Mouse (Mus musculus) midbrain, postnatal 0 days (tissue): ENCODE measurements around the gene Hba-x. TPM values are rescaled to one million over a fixed set of nuclear protein-coding genes. Genes with fewer than 3 reads are reported as not detected.
A peak's percentile ranks its signal among the peaks of the same experiment; 100 is the strongest.

ENCODE experiments used
- ATAC-seq: fragments of 200-750 bp; cut with Nextera tagmentation; 2 replicates; pipeline ENCODE4 v1.8.0; 2017; ENCODE audit warnings: moderate number of reproducible peaks, mild to moderate bottlenecking, moderate TSS enrichment, moderate library complexity; ENCODE audit not compliant: low FRiP score
- DNase-seq: peaks from one replicate; pipeline ENCODE4 v3.0.0-alpha.2; 2015; ENCODE audit warnings: low spot score
- H3K27ac ChIP-seq: fragments of 300-500 bp; sonication (generic); 2 replicates; pipeline ENCODE4 v1.5.1; 2014; ENCODE audit warnings: low read depth, mild to moderate bottlenecking, low read length, mixed read lengths
- H3K27me3 ChIP-seq: fragments of 300-500 bp; sonication (generic); 2 replicates; pipeline ENCODE4 v1.6.1; 2014; ENCODE audit warnings: low read length, control low read depth, mixed read lengths; ENCODE audit not compliant: insufficient read depth
- H3K36me3 ChIP-seq: fragments of 300-500 bp; sonication (generic); 2 replicates; pipeline ENCODE4 v1.6.1; 2014; ENCODE audit warnings: low read length, control low read depth, mixed read lengths; ENCODE audit not compliant: insufficient read depth
- H3K4me1 ChIP-seq: fragments of 300-500 bp; sonication (generic); 2 replicates; pipeline ENCODE4 v1.6.1; 2014; ENCODE audit warnings: mild to moderate bottlenecking, control low read depth, antibody characterized with exemption, low read length, mixed read lengths; ENCODE audit not compliant: insufficient read depth
- H3K4me2 ChIP-seq: fragments of 300-500 bp; sonication (generic); 2 replicates; pipeline ENCODE4 v1.6.1; 2014; ENCODE audit warnings: low read depth, mild to moderate bottlenecking, low read length, mixed read lengths; ENCODE audit not compliant: poor library complexity, severe bottlenecking
- H3K4me3 ChIP-seq: fragments of 300-500 bp; sonication (generic); 2 replicates; pipeline ENCODE4 v1.5.1; 2014; ENCODE audit warnings: low read depth, mild to moderate bottlenecking, low read length, moderate library complexity
- H3K9ac ChIP-seq: fragments of 300-500 bp; sonication (generic); replicated peaks from 2 replicates; pipeline ENCODE4 v1.6.1; 2014; ENCODE audit warnings: mild to moderate bottlenecking, low read length, moderate library complexity, mixed read lengths; ENCODE audit not compliant: poor library complexity, severe bottlenecking
- H3K9me3 ChIP-seq: fragments of 300-500 bp; sonication (generic); 2 replicates; pipeline ENCODE4 v1.6.1; 2016; ENCODE audit warnings: low read length, control low read depth
- CTCF ChIP-seq: IDR thresholded peaks from 2 replicates; pipeline ENCODE4 v1.5.1; 2016; ENCODE audit warnings: antibody characterized with exemption, mild to moderate bottlenecking
- WGBS: fragments of 180-500 bp; shearing (Covaris S2); extraction: QIAGEN DNeasy Blood & Tissue Kit; methylation state at CpG from one replicate; pipeline ENCODE4 v1.1.7; 2014; 5-methylcytosine and 5-hydroxymethylcytosine counted together
- polyA plus RNA-seq: library from polyadenylated mRNA; unstranded; fragments of >200 nt; fragmentation: Nextera tagmentation; extraction: Ambion mirVana; gene quantifications from 2 replicates; pipeline ENCODE4 v1.2.1, GENCODE M21; 2015
- total RNA-seq: library from RNA; depleted of rRNA; stranded (reverse); fragments of >200 nt; gene quantifications from 2 replicates; pipeline ENCODE4 v1.2.3, GENCODE M21; 2014

Gene Hba-x
- total and polyA plus RNA-seq, 2 experiments from 2014 or later: 0.38 to 0.49 TPM

DNA sequence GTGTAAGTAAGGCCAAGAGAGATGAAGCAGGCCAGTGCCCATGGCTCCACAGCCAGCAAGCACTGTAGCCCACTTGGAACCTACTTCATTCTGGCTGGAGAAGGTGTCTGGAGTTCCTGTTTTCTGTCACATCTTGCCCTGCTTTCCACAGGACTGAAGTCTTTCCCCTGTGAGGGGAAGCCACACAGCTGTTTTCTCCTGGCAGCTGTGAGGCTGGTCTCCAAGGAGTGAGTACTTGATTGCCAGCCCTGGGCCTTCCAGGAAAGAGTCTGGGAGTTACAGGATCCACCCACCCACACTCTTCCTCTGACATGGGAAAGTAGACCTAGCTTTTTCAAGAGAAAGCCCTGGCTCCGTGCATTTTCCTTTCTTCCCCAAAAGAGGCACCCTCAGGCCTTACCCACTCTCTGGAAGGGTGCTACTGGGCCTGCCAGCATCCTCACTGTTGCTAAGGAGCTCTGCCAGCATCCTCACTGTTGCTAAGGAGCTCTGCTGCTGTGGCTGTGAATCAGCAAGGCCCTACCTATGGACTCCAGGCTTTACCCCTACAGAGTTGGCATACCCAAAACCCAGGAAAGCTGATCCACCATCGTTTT lies 26.7 kb downstream of the Hba-x start:
- no peaks in the 10 kb centered on the region for H3K27me3 ChIP-seq
- peak; percentile 64 for ATAC-seq
- WGBS: 21% methylated on average over 2 of the region's 2 CpGs
- H3K4me3 ChIP-seq: no peak overlapping the region
- H3K36me3 ChIP-seq: no peaks in the 10 kb centered on the region
- peak; percentile 47 for DNase-seq
- no peak for TF ChIP-seq CTCF
- H3K4me1 ChIP-seq: no peaks in the 10 kb centered on the region
- no peak overlapping the region for H3K9ac ChIP-seq
- H3K27ac ChIP-seq: peak overlapping the region; percentile 52
- H3K4me2 ChIP-seq: no peak overlapping the region
- H3K9me3 ChIP-seq: no peaks in the 10 kb centered on the region

DNA sequence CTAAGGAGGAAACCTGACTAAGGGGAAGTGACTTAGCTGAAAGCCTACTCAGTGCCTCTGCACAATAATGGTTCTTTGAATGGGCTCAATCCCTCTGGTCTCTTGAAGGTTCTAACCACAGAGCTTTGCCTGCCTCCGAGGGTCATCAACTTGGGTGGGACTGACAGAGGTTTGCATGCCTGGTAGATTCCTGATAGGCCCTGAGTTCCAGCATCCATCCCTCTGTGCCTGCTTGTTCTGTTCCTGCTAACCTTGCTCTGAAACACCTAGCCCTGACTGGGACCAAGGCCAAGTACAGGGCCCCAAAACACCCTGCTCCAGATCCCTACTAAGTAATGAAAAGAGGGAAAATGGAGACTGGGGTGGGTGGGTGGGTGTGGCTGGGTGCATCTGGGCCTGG lies 27.3 kb downstream of the Hba-x start:
- no peaks in the 10 kb centered on the region for H3K9me3 ChIP-seq
- H3K27ac ChIP-seq: no peak overlapping the region
- ATAC-seq: no peak
- no peaks in the 10 kb centered on the region for H3K4me1 ChIP-seq
- WGBS: 80% methylated on average over 1 of the region's 1 CpGs
- TF ChIP-seq CTCF: no peak
- H3K4me3 ChIP-seq: no peak overlapping the region
- DNase-seq: no peak
- no peaks in the 10 kb centered on the region for H3K36me3 ChIP-seq
- no peak overlapping the region for H3K9ac ChIP-seq
- H3K4me2 ChIP-seq: no peak overlapping the region
- no peaks in the 10 kb centered on the region for H3K27me3 ChIP-seq

DNA sequence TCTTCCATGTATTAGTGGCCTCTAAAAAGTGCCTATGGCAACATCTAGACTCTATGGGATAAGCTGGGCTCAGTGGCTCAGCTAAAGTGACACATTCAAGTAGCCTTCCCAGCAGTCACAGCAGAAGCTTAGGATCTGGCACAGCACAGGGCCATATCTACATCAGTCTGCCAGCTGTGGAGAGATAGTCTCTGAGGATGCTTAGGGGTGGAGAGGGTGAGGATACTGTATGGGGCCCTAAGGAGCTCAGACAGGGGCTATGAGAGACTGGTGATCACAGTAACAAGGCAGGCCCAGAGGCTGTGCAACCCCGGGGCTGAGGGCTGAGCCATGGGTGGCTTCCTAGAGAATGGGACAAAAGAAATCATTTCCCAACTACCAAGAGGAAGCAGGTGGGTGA lies 30.8 kb downstream of the Hba-x start:
- Histone ChIP-seq H3K36me3 (no peaks in the 10 kb centered on the region), H3K9me3 (no peaks in the 10 kb centered on the region), H3K27me3 (no peaks in the 10 kb centered on the region), H3K9ac (no peak overlapping the region), H3K4me2 (no peak overlapping the region), H3K4me1 (no peaks in the 10 kb centered on the region), H3K27ac (no peak overlapping the region), H3K4me3 (no peak overlapping the region)
- WGBS: 75% methylated on average over 1 of the region's 1 CpGs
- ATAC-seq (no peak), DNase-seq (no peak)
- no peak for TF ChIP-seq CTCF

DNA sequence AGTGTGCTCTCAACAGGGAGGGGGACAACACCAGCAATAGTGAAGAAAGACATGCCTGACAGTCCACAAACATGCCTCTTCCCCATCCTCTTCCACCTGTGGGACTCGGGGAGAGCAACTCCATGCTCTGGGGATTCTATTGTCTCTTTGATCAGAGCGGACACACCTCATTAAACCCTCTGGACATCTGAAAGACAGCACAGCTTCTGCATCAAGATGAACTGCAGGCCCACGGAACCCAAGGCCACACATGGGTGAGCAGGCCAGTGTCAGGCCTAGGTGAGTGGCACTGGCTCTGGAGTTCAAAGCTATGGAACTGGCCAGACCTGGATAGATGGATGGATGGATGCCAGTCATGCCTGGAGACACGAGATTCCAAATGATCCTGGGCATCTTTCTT lies 33.2 kb downstream of the Hba-x start:
- no peaks in the 10 kb centered on the region for H3K36me3 ChIP-seq
- 30% methylated on average over 4 of the region's 4 CpGs for WGBS
- H3K9ac ChIP-seq: no peak overlapping the region
- H3K4me1 ChIP-seq: no peaks in the 10 kb centered on the region
- DNase-seq (no peak), ATAC-seq (no peak)
- no peak for TF ChIP-seq CTCF
- H3K9me3 ChIP-seq: no peaks in the 10 kb centered on the region
- H3K4me2 ChIP-seq: no peak overlapping the region
- H3K27me3 ChIP-seq: no peaks in the 10 kb centered on the region
- H3K4me3 ChIP-seq: no peak overlapping the region
- H3K27ac ChIP-seq: no peak overlapping the region

DNA sequence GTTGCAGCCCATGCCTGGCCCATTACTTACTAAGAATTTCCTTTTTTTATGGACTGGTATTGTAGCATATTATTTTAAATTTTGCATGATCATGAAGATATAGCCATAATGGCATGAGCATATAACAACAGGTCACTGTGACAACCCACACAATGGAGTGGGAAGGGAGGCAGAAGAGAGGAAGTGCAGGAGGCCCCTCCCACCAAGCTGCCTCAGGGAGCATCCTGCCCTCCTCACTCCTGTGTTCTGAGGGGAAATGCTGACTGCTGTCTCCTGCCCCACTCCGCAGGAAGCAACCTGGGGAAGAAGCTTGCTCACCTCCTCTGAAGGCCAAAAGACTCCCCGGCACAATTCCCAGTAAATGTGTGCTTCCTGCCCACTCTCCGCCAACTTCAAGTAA lies 33.7 kb downstream of the Hba-x start:
- Histone ChIP-seq H3K27me3 (no peaks in the 10 kb centered on the region), H3K36me3 (no peaks in the 10 kb centered on the region), H3K9ac (no peak overlapping the region), H3K9me3 (no peaks in the 10 kb centered on the region), H3K4me2 (no peak overlapping the region), H3K4me3 (no peak overlapping the region), H3K4me1 (no peaks in the 10 kb centered on the region), H3K27ac (no peak overlapping the region)
- TF ChIP-seq CTCF: no peak
- DNase-seq (no peak), ATAC-seq (no peak)
- 84% methylated on average over 3 of the region's 3 CpGs for WGBS

DNA sequence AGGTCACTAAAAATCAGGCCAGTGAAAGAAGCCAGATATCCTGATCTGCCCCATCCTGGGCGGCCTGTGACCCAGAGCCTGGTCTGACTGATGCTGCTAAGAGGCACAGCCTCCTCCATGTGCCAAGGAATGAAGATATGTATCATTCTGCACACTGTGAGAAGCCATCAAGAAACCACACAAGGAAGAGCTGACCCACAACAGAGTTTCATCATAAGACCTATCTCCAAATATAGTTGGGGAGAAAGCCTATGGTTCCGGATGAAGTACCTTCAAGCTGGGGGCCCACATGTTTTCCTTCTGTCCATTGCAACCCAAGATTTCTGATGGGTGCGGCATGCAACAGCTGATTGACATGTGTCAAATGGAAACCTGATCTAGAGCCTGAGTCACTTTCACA lies 39.8 kb downstream of the Hba-x start:
- Histone ChIP-seq H3K27ac (no peak overlapping the region), H3K27me3 (no peaks in the 10 kb centered on the region), H3K4me1 (no peaks in the 10 kb centered on the region), H3K4me3 (no peak overlapping the region), H3K9ac (no peak overlapping the region), H3K36me3 (no peaks in the 10 kb centered on the region), H3K9me3 (no peaks in the 10 kb centered on the region), H3K4me2 (no peak overlapping the region)
- WGBS: 84% methylated on average over 3 of the region's 3 CpGs
- no peak for TF ChIP-seq CTCF
- ATAC-seq: no peak
- DNase-seq: no peak
